Mouse (Mus musculus): Measurements from ENCODE around the gene Ccm2l.

The Ccm2l gene

GRCm38 (mm10) chr2:153089316-153089715 is 23.6 kb downstream of the Ccm2l start:
- DNase-seq (ENCODE audit: low read depth, low spot score) = no peak

GRCm38 (mm10) chr2:153090551-153091165 is 24.9 kb downstream of the Ccm2l start:
- no peak for DNase-seq (ENCODE audit: low read depth, low spot score)

GRCm38 (mm10) chr2:153107046-153107766 is 41.5 kb downstream of the Ccm2l start:
- DNase-seq (ENCODE audit: low read depth, low spot score) = no peak

- no peak for DNase-seq (ENCODE audit: low read depth, low spot score)
Measured at GRCm38 (mm10) chr2:153107802-153108201, 42.0 kb downstream of the Ccm2l start.

- no peak for DNase-seq (ENCODE audit: low read depth, low spot score)
Measured at GRCm38 (mm10) chr2:153108313-153109264, 42.8 kb downstream of the Ccm2l start, which contains the start of gene Hck. Gene Hck (plus strand): TSS chr2:153108468.

- DNase-seq (ENCODE audit: low read depth, low spot score) = no peak
Measured at GRCm38 (mm10) chr2:153109596-153109995, 43.8 kb downstream of the Ccm2l start.

- no peak for DNase-seq (ENCODE audit: low read depth, low spot score)
Measured at GRCm38 (mm10) chr2:153111298-153111697, 45.5 kb downstream of the Ccm2l start.

GRCm38 (mm10) chr2:153115679-153116081 is 49.9 kb downstream of the Ccm2l start:
- DNase-seq (ENCODE audit: low read depth, low spot score) = no peak

GRCm38 (mm10) chr2:153117051-153117486 is 51.3 kb downstream of the Ccm2l start:
- no peak for DNase-seq (ENCODE audit: low read depth, low spot score)

GRCm38 (mm10) chr2:153119488-153119887 is 53.7 kb downstream of the Ccm2l start:
- no peak for DNase-seq (ENCODE audit: low read depth, low spot score)

- no peak for DNase-seq (ENCODE audit: low read depth, low spot score)
Measured at GRCm38 (mm10) chr2:153120126-153120525, 54.4 kb downstream of the Ccm2l start.

GRCm38 (mm10) chr2:153121821-153122615 is 56.3 kb downstream of the Ccm2l start:
- no peak for DNase-seq (ENCODE audit: low read depth, low spot score)

GRCm38 (mm10) chr2:153122701-153123100 is 56.9 kb downstream of the Ccm2l start:
- no peak for DNase-seq (ENCODE audit: low read depth, low spot score)

- DNase-seq (ENCODE audit: low read depth, low spot score) = no peak
Measured at GRCm38 (mm10) chr2:153125875-153126274, 60.1 kb downstream of the Ccm2l start.

- DNase-seq (ENCODE audit: low read depth, low spot score) = no peak
Measured at GRCm38 (mm10) chr2:153131019-153131418, 65.3 kb downstream of the Ccm2l start.
